ENCODE assay signal across 29 mouse cellular contexts in the genomic region with DNA sequence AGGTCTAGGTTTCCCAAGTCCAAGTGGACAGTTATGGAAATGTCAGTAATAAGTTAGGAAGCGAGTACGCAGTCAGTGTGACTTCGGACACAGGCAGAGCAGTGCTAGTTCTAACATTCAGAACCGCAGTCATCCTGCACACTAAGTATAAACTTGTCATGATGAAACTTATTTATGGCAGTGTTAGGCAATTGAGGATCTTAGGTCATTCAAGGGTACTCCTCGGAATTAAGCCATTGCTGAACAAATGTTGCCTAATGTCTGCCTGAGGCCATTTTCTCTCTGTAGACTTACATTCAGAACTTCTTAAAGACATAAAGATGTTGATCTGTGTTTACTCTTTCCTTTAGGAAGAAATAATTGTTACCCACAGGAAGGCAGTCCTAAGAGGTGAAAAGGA.
A peak's percentile ranks its signal among the peaks of the same experiment; 100 is the strongest.
DNase-seq lines count a peak whose midpoint lies in the region; ATAC-seq and TF ChIP-seq lines count a peak whose summit lies in the region.
"Had no signal": no experiment of that assay in that cellular context is flagged by ENCODE, and none has a peak within 500 bp of the region (broad histone marks: within the 10 kb centered on the region; RNA-seq: fewer than 3 reads in every experiment).

No protein-coding gene starts in this region.

- TF ChIP-seq CTCF in lung, postnatal 0 days (IDR thresholded peaks at IDR 0.05), result no peak

- no peak for TF ChIP-seq EP300 in lung, postnatal 0 days (IDR thresholded peaks at IDR 0.05)

- H3K9me3 ChIP-seq in lung, postnatal 0 days (ENCODE audit: low read length), result no peaks in the 10 kb centered on the region
- H3K9me3 ChIP-seq: forebrain, embryonic 12.5 days; heart, embryonic 12.5 days; limb, embryonic 13.5 days; liver, embryonic 13.5 days; midbrain, embryonic 10.5 days; midbrain, embryonic 15.5 days had no signal

- peak; percentile 20 for DNase-seq in adrenal gland, postnatal 14 days
- DNase-seq in adrenal gland, postnatal 4 days (ENCODE audit: low spot score in 2 of 2), result no peak
- DNase-seq in lung, postnatal 0 days (ENCODE audit: low spot score), result peak; percentile 71
- no peak for DNase-seq in lung, adult 18-20 months
- DNase-seq in NIH3T3 (ENCODE audit: low read depth), result peak; percentile 38
- peak; percentile 98 for DNase-seq in gonadal fat pad, adult 2 months (ENCODE audit: low read depth)
- DNase-seq in gastrocnemius, postnatal 4 days (ENCODE audit: low spot score in 2 of 2), result no peak
- DNase-seq: B cell, adult 2 months; cerebellum, adult 2 months; cerebellum, postnatal 14 days; forebrain, postnatal 0 days; heart, adult 2 months; kidney, adult 18-20 months; kidney, postnatal 36 days; liver, embryonic 13.5 days; lung, embryonic 14.5 days; right cerebral cortex, adult 18-20 months; right cerebral cortex, postnatal 4 days; thymus, postnatal 4 days had no signal

- peak; percentile 50; the same call in 1 of the 2 replicates for ATAC-seq in lung, postnatal 0 days
- no peak for ATAC-seq in megakaryocyte, adult 5-6 weeks (ENCODE audit: poor library complexity, severe bottlenecking)
- ATAC-seq: forebrain, postnatal 0 days; midbrain, embryonic 15.5 days had no signal

- H3K36me3 ChIP-seq in lung, postnatal 0 days (ENCODE audit: insufficient read depth, low read length), result no peaks in the 10 kb centered on the region
- H3K36me3 ChIP-seq: forebrain, embryonic 12.5 days; heart, embryonic 12.5 days; limb, embryonic 13.5 days; liver, embryonic 13.5 days; midbrain, embryonic 10.5 days; midbrain, embryonic 15.5 days had no signal

- H3K9ac ChIP-seq in lung, postnatal 0 days (replicated peaks; ENCODE audit: low read depth), result no peak overlapping the region
- H3K9ac ChIP-seq: forebrain, embryonic 12.5 days; forebrain, postnatal 0 days; heart, embryonic 12.5 days; hindbrain, embryonic 14.5 days; limb, embryonic 13.5 days; liver, embryonic 13.5 days; lung, embryonic 14.5 days; midbrain, embryonic 15.5 days had no signal

- H3K4me1 ChIP-seq in lung, postnatal 0 days (ENCODE audit: insufficient read depth, low read depth, low read length), result no peaks in the 10 kb centered on the region
- H3K4me1 ChIP-seq: forebrain, embryonic 12.5 days; heart, embryonic 12.5 days; limb, embryonic 13.5 days; liver, embryonic 13.5 days; midbrain, embryonic 10.5 days; midbrain, embryonic 15.5 days had no signal

- 71% methylated on average over 5 of the region's 5 CpGs for WGBS in lung, postnatal 0 days

- H3K4me2 ChIP-seq in lung, postnatal 0 days (replicated peaks; ENCODE audit: low read depth, low read length), result no peak overlapping the region
- H3K4me2 ChIP-seq: forebrain, embryonic 12.5 days; heart, embryonic 12.5 days; hindbrain, embryonic 14.5 days; limb, embryonic 13.5 days; liver, embryonic 13.5 days; lung, embryonic 14.5 days; midbrain, embryonic 15.5 days had no signal

- no peak overlapping the region for H3K27ac ChIP-seq in lung, postnatal 0 days (ENCODE audit: low read length)
- H3K27ac ChIP-seq: forebrain, embryonic 12.5 days; heart, adult 2 months; hindbrain, embryonic 14.5 days; layer of hippocampus, adult 2 months; limb, embryonic 13.5 days; liver, embryonic 13.5 days; macrophage; midbrain, embryonic 10.5 days; midbrain, embryonic 15.5 days had no signal

- no peak overlapping the region for H3K4me3 ChIP-seq in lung, postnatal 0 days (ENCODE audit: low read depth, low read length)
- H3K4me3 ChIP-seq: erythroblast, embryonic 14.5 days; forebrain, embryonic 12.5 days; heart, adult 2 months; heart, embryonic 12.5 days; layer of hippocampus, adult 2 months; limb, embryonic 13.5 days; liver, embryonic 13.5 days; midbrain, embryonic 10.5 days; midbrain, embryonic 15.5 days had no signal

- H3K27me3 ChIP-seq in lung, postnatal 0 days (replicated peaks; ENCODE audit: insufficient read depth, low read length), result no peaks in the 10 kb centered on the region
- H3K27me3 ChIP-seq: forebrain, embryonic 12.5 days; heart, embryonic 12.5 days; limb, embryonic 13.5 days; liver, embryonic 13.5 days; midbrain, embryonic 15.5 days had no signal

Comparison
In these comparisons a context has a peak if more than half of its experiments do, and no peak if none do; other contexts are left out.
1. DNase-seq: peak in adrenal gland, postnatal 14 days (single experiment), lung, postnatal 0 days (single experiment), NIH3T3 (single experiment) and gonadal fat pad, adult 2 months (single experiment); none in adrenal gland, postnatal 4 days (0 of 2), lung, adult 18-20 months (0 of 2) and gastrocnemius, postnatal 4 days (0 of 2).